Mouse (Mus musculus) retina, embryonic 14.5 days (tissue): ENCODE results near the gene Rapgefl1.

Experiments
- DNase-seq: peaks from one replicate; pipeline ENCODE4 v3.0.0-alpha.2; 2015; ENCODE audit warnings: low spot score

Rapgefl1 gene

DNA sequence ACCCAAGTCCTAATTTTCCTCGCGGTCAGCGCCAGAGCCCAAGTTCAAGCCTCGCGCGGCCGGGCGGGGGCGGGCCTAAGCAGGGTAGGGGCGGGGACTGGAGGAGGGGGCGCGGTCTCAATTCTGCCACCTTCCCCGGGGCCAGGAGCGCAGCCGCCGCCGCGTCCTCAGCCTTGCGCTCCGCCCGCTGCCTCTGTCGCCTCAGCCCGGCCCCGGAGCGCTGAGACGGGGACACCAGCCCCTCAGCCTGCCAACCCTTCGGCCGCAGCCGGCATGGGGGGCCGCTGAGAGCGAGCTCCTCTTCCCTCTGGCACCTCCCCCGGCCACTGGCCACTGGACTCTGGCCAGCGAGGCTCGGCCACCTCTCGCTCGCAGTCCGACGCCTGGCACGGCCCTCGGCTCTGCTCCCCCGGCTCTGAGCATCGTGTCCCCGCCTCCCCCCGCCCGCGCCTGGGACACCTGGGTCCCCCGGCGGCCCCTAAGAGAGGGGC, at the start of gene Rapgefl1:
Gene Rapgefl1, plus strand, starts transcription at position 135 of the 491 bp plus-strand sequence.
- peak; percentile 86 for DNase-seq

DNA sequence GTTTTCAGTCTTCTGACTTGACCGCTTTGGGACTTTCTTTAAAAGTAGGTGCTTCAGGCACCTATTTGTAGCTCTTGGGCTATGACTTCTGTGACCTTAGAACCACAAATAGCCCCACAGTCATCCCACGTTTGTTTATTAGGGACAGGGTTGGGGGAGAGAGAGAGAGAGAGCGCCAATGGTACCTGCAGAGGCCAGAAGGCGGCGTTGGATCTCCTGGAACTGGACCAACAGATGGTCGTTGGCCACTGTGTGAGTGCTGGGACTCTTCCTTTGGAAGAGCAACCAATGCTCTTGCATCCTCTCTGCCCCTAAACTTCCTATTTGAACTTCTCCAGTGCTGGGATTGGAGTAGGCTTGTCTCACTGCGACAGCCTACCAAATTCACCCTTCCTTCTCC, 49.4 kb upstream of the Rapgefl1 start:
- no peak for DNase-seq

DNA sequence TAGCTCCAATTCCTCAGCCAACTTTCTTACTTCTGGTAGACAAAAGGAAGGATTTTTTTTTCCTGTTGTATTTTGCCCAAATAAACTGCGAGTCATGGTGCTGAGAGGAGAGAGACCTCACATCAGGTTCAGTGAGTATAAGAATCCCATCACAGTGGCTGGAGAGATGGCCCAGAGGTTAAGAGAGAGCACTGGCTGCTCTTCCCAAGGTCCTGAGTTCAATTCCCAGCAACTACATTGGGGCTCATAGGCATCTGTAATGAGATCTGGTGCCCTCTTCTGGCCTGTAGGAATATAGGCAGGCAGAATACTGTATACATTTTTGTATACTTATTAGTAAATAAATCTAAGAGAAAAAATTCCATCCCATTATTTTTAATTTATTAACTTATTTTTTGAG, 48.9 kb upstream of the Rapgefl1 start:
- peak; percentile 41 for DNase-seq

DNA sequence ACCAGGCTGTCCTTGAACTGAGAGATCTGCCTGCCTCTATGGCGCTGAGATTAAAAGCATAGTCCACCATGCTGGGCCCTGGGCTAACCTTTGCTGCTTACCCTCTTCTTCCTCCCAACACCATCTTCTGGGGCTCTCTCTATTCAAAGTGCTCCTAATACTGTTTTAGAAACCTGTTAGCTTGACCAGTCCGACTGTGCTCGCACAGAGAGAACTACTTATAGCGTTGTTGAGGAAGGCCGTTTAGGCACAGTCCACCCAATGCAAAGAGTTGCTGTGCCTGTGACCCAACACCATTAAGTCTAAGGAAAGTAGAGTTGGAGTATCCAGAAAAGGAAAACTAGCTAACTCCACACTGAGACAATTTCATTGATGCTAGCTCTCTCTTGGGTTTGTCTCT, 48.4 kb upstream of the Rapgefl1 start:
- DNase-seq = no peak

DNA sequence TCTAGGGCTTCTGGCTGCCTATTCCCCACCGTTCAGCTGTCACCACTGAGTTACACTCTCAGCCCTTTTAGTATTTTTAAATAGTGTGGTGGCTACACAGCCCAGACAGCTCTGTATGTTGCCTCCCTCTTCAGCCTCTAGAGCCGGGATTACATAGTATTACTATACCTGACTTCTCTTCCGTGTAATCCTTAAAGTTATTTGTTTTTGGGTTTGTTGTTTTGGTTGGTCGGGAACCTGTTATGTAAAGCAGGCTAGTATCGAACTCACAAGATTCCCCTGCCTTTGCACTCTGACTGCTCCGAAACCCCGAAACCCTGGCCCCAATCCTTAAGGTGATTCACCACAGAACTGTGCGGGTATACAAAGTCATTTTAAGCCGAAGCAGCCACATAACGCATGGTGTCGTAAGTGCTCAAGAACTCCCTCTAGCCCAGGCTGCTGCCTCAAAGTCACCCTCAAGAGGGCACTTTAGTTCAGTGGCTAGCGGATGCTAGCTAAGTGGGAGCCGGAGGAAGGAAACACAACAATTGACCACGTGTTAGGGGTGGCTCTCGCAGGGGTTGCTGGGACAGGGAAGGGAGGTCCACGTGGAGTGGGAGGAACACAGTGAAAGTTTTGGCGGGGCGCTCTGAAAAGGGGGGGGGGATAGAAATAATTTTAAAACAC, 47.9 kb upstream of the Rapgefl1 start:
- peak; percentile 90 for DNase-seq

DNA sequence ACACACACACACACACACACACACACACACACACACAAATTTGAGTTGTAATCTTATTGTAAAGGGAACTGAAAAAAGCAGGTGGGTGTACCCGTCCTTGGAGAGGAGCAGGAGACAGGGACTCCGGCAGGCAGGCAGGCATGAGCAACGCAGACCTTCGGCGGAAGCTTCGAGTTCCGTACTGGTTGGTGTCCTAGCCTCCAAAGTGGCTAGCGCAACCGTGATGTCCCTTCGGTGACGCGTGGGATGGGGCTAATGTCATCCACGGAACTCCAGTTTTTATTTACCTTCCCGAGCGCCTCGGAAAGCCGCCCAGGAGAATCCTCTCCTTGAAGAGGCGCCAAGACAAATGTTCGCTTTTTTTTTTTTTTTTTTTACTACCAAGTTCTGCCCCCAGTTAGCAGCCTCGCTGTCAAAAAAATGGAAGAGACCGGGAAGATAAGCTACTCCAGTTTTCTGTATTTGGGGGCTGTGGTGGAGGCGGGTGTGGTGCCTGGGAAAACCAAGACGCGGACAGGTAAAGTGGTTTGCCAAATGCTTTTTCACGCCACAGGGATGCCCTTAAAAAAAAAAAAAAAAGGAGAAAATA, 47.3 kb upstream of the Rapgefl1 start:
- DNase-seq = no peak

DNA sequence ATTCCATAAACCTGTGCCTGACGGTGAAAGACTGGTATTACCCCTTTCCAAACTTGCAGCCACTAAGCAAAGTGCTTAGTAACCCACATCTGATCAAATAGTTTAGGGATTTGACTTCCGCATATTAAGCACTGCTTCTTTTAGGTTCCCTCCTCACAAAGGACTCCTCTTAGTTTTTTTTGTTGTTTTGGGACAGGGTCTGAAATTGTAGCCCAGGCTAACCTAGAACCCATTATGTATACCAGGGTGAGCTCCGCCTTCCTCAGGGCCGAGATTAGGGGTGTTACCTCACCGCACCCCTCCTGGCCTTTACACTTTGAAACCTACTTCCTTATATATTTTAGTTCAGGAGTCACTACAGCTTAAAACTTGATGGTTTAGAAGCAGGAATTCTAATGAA, 46.8 kb upstream of the Rapgefl1 start:
- no peak for DNase-seq

DNA sequence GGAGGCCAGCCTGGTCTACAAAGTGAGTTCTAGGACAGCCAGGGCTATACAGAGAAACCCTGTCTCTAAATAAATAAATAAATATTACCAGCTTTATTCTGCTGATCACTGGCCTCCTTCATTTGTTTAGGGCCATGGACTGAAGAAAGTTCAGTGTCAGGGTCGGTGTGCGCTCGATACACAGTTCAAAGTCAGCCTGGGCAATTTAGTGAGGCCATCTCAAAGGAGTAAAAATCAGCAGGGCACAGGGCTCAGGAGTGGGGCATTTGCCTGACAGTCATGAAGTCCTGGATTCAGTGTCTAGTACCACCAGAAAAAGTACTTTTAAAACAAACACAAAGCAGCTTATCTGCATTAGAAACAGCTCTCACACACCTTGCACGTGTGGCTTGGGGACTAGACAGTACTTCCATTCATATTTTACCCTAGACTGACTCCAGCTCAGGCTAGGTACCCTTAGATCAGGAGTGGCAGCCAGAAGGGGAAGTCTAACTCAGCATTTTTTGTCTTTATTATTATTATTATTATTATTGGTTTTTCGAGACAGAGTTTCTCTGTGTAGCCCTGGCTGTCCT, 45.9 kb upstream of the Rapgefl1 start:
- DNase-seq = no peak

DNA sequence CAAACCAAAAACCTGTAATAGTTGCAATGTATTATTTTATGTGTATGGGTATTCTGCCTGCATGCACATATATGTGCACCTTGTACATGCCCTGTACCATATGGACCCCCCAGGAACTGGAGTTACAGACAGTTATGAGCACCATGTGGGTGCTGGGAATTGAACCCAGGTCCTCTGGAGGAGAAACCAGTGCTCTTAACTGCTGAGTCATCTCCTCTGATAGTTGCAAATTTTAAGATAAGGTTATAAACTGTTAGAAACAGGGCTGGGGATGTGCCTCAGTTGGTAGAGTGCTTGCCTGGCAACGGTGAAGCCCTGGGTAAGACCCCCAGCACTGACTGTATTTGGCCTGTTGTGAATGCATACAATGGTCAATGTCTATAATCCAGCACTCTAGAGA, 45.1 kb upstream of the Rapgefl1 start:
- DNase-seq = no peak

DNA sequence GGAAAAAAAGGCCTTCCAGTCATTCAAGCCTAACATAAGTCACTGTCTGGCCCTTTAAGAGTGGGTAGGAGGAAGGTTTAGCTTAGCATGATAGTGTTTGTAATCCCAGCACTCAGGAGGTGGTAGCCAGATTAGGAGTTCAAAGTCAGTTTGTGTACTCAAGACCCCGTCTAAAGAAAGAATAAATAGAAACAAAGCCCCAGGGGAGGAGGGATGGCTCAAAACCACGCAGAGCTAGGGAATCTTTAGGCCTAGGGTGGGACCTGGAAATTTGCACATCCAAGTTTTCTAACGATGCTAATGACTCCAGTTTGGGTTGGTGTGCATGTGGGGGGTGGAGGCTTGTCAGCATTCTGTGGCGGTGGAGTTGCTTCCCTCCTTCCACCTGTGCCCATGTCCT, 44.5 kb upstream of the Rapgefl1 start:
- no peak for DNase-seq

DNA sequence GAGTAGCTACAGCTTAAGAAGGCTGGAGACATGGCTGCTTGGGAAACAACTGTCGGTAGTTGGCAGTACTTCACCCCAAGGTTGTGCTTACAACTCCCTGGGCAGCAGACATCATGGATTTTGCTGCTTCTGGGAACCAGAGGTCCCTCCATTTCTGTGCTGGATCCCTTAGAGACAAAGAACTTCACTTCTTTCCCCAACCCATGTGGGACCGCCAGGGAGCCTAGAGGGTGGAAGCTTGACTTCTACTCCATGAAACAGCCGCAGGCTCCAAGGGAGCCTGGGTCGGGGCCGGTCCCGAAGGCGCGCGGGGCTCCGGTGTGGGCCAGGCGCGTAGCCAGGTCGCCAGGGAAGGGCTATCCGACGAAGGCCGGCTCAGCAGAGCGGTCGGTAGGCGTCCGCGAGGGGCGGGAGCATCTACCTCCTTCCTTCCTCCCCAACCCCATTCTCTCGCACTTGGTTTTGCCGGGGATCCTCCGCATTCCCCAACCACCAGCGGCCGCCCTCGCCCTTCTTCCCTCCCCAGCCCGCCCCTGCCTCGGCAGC, 42.0 kb upstream of the Rapgefl1 start:
- DNase-seq = peak; percentile 78

DNA sequence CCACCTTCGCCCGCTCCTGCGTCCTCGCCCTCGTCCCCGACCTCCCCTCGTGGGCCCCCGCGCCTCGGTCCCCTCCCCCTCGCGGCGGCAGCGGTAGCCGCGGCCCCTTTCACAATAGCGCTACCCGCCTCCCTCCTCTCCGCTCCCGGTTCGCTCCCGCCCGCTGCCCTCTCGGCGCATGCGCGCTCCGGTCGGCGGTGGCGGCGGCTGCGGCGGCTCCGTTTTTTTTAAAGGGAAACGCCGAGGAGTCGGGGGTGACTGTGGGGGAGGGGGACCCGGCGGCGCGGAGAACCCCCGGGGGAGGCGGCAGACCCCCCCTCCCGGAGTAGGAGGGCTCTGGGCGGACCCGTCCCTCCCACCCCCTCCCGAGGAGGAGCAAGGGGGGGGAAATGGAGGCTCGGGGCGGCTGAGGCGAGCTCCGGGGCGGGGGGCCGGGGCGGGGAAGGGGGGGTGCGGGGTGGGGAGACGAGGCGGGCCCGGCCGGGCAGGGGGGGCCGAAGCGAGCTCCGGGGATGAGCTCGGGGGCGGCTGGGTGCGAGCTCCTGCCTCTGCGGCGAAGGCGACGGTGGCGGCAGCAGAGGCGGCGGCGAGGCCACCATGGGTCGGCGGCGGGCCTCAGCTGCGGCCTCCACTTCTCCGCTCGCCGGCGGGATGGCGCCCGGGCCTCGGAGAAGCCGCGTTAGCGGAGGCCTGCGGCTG, 41.4 kb upstream of the Rapgefl1 start, which contains the start of gene Msl1:
Gene Msl1, plus strand, starts transcription at position 502 of the 699 bp plus-strand sequence.
- DNase-seq = peak; percentile 91

DNA sequence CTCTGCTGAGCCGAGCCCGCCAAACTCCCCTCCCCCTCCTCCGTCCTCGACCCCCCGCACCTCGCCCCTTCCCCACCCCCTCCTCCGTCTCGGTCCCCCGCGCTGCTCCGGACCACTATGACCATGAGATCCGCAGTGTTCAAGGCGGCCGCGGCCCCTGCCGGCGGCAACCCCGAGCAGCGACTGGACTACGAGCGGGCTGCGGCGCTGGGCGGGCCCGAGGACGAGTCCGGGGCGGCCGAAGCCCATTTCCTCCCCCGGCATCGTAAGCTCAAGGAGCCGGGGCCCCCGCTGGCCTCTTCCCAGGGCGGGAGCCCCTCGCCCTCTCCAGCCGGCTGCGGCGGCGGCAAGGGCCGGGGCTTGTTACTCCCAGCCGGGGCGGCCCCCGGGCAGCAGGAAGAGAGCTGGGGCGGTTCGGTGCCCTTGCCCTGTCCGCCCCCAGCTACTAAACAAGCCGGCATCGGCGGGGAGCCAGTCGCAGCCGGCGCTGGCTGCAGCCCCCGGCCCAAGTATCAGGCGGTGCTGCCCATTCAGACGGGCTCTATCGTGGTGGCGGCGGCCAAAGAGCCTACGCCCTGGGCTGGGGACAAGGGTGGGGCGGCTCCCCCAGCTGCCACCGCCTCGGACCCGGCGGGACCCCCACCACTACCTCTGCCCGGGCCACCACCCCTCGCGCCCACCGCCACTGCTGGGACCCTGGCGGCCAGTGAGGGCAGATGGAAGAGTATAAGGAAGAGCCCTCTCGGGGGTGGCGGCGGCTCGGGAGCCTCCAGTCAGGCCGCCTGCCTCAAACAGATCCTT, 40.7 kb upstream of the Rapgefl1 start:
- DNase-seq = peak; percentile 65

DNA sequence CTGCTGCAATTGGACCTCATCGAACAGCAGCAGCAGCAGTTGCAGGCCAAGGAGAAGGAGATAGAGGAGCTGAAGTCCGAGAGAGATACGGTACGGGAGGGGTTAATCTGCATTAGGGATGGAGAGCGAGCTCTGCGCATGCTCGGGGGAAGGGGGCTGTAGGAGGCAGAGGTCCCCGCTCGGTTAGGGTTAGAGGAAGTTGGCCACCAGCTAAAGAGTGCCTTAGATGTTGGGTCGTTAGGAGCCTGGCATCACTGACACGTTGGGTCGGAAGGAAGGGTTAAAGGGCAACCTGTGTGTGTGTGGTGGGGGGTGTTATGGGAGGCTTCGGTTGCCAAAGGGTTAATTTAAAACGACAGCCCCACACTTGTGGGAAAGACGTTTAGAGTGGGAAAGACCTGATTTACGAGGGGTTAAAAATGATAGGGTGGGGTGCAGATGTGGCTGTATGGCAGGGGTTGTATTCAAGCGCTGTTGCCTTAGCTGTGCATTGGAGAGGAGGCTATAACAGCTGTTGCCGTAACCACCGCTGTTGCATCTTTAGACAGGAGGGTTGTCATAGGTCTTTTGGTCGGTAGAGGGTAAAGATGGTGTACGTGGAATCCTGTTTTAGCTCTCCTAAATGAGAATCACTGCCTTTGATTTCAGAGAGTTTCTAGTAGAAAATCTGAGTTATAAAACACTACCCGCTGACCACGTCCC, 39.9 kb upstream of the Rapgefl1 start:
- peak; percentile 85 for DNase-seq

DNA sequence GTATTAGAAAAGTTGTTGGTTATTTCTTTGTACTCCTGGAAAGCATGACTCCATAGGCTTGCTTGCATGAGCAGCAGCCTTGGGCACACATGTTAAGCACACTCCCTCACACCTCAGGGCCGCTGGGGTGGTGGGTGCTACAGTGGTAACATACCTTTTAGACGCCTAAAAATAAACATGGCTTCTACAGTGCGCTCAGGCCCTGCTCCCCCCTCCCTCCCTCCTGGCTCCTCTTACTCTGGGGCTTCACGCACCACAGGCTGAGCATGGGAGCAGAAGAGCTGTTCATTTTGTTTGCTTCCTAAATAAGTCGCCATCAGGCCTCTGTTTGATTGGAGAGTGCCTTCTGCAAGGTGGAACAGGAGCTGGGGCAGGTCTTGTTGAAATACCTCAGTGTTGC, 39.3 kb upstream of the Rapgefl1 start:
- DNase-seq = no peak

DNA sequence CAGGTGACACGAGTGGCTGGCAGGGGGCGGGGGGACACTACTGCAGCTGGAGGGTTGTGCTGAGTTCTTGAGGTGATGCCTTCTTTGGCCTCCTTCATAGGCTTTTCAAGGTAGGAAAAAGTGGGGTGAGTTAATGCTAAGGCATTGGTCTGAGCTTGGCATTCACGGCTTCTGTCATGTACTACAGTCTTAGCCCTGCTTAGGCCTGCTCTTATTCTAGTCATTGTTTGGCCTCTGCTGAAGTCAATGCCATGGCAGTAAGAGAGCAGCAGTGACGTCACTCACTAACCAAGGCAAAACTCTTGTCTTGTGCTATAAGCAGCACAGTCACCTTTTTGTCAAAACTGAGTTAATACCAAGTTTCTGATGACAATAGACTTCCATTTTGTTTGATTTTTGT, 38.7 kb upstream of the Rapgefl1 start:
- DNase-seq = no peak

DNA sequence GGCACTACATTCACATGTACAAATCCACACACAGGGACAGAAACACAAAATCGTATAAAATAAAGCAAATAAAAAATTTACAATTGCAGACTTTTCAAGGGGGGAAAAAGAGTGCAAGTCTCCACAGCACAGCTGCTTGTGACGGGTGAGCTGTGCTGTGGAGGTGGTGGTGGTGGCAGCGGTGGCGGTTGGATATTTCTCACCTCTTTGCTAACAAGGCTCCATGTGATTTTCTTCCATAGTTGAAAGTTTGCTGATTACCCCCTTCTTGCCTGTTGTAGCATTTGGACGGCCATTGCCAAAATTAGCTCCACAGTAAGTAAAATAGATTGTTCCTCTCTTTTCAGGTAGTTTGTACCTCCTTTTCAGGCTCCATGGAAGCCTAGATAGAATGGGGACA, 32.0 kb upstream of the Rapgefl1 start, which contains the start of gene Casc3:
Gene Casc3, plus strand, starts transcription at position 301 of the 400 bp plus-strand sequence.
- no peak for DNase-seq

DNA sequence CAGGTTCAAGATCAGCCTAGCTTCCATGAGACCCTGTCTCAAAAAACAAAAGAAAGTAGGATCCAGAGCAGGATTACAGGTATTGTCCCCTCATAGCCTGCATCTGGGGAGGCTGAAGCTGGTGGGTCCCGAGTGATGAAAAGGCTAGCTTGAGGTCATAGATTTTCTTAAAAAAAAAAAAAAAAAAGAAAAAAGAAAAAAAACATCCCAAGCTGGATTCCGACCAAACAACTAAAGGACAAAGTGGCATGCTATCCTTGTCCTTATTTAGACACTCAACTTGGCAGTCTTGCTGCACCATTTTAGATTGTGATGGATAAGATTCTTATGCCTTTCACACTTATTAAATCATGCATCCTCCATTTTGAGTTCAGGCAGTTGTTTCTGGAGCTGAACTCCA, 28.2 kb upstream of the Rapgefl1 start:
- no peak for DNase-seq

DNA sequence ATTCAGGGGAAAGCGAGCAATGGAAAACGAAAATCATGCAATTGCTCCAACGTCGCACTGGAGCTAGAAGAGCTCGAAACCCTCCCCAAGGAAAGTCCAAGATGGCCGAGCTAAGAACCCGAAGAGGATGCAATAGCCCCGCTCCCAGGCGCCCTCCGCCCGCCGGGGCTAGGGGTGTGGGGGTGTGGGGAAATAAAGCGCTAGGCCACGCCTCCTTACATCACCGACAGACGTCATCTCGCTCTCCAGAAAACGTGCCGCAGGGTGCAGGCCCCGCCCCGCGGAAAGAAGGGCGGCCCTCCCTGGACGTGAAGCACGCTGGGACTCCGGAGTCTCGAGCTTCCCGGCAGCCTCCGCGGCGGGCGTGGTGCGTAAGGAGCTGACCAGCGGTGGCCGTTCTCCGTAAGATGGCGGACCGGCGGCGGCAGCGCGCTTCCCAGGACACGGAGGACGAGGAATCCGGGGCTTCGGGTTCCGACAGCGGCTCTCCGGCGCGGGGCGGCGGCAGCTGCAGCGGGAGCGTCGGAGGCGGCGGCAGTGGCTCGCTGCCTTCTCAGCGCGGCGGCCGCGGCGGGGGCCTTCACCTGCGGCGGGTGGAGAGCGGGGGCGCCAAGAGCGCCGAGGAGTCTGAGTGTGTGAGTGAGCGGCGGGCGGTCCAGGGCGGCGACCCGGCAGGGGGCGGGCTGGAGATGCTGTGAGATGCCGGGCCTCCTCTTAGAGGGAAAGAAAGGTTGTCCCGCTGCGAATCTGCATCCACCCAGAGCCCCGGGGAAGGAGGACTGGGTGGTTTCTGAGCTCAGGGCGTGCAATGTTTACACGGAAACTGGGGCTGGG, 26.9 kb upstream of the Rapgefl1 start:
- DNase-seq = peak; percentile 99

DNA sequence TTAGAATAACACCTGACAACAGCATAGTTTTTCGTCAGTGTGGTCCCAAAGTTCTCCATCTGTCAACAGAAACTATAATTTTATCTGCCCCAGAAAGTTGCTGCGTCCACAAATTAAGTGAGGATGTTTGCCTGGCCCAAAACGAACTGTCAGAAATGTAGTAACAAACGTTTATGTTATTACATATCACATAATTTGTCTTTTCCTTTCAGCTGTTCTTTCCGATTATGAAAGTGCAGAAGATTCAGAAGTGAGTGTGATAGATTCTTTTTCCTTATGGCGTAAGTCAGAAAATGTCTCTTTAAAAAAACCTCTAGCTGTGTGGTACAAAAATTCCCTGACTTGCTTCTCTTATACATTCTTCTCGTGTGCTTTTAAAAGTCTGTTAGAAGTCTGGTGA, 25.9 kb upstream of the Rapgefl1 start:
- no peak for DNase-seq
